Mouse (Mus musculus) heart, adult 8-10 months (tissue): Measurements from ENCODE around the gene Ccdc9b. TPM values are rescaled to one million over a fixed set of nuclear protein-coding genes. Genes with fewer than 3 reads are reported as not detected.

Source experiments
- DNase-seq: peaks from one replicate; pipeline ENCODE4 v3.0.0; 2022; ENCODE audit warnings: low spot score
- total RNA-seq, 4 experiments: library from RNA; stranded (reverse); gene quantifications; 2 replicates each; pipeline ENCODE4 v1.2.4; 2022

Gene Ccdc9b
- total RNA-seq, 4 experiments from 2014 or later: 24.6 to 38.6 (median 29.6) TPM

- no peak for DNase-seq
Measured at GRCm38 (mm10) chr2:118778418-118778817, 16.0 kb upstream of the Ccdc9b start.

- no peak for DNase-seq
Measured at GRCm38 (mm10) chr2:118776295-118776694, 13.8 kb upstream of the Ccdc9b start.

GRCm38 (mm10) chr2:118775846-118776245 lies 13.4 kb upstream of the Ccdc9b start:
- DNase-seq: no peak

- DNase-seq: no peak
Measured at GRCm38 (mm10) chr2:118775396-118775795, 12.9 kb upstream of the Ccdc9b start.

GRCm38 (mm10) chr2:118774536-118774935 lies 12.1 kb upstream of the Ccdc9b start:
- no peak for DNase-seq

GRCm38 (mm10) chr2:118772158-118772874 lies 9.9 kb upstream of the Ccdc9b start, which contains the start of gene Phgr1:
TSS of gene Phgr1 (plus strand) at chr2:118772769.
- no peak for DNase-seq

- DNase-seq: no peak
Measured at GRCm38 (mm10) chr2:118766041-118767033, 3.9 kb upstream of the Ccdc9b start.

- no peak for DNase-seq
Measured at GRCm38 (mm10) chr2:118764875-118765274, 2.4 kb upstream of the Ccdc9b start.

GRCm38 (mm10) chr2:118764094-118764831 lies 1.8 kb upstream of the Ccdc9b start:
- no peak for DNase-seq

GRCm38 (mm10) chr2:118763469-118763868 lies 1.0 kb upstream of the Ccdc9b start:
- DNase-seq: no peak

- no peak for DNase-seq
Measured at GRCm38 (mm10) chr2:118762784-118763148, 305 bp upstream of the Ccdc9b start.

- DNase-seq: no peak
Measured at GRCm38 (mm10) chr2:118761358-118761757, 1.1 kb downstream of the Ccdc9b start.

GRCm38 (mm10) chr2:118760311-118761025 lies 2.0 kb downstream of the Ccdc9b start:
- no peak for DNase-seq

GRCm38 (mm10) chr2:118759828-118760227 lies 2.6 kb downstream of the Ccdc9b start:
- DNase-seq: no peak

- DNase-seq: no peak
Measured at GRCm38 (mm10) chr2:118756103-118756502, 6.4 kb downstream of the Ccdc9b start.

- DNase-seq: no peak
Measured at GRCm38 (mm10) chr2:118755407-118755806, 7.1 kb downstream of the Ccdc9b start.

- DNase-seq: no peak
Measured at GRCm38 (mm10) chr2:118754143-118754542, 8.3 kb downstream of the Ccdc9b start.

GRCm38 (mm10) chr2:118752792-118753108 lies 9.7 kb downstream of the Ccdc9b start:
- no peak for DNase-seq

- no peak for DNase-seq
Measured at GRCm38 (mm10) chr2:118751896-118752791, 10.3 kb downstream of the Ccdc9b start.

- DNase-seq: peak; percentile 77
Measured at GRCm38 (mm10) chr2:118750476-118750875, 12.0 kb downstream of the Ccdc9b start.
